ENCODE assay signal across 27 mouse cellular contexts in the genomic region with DNA sequence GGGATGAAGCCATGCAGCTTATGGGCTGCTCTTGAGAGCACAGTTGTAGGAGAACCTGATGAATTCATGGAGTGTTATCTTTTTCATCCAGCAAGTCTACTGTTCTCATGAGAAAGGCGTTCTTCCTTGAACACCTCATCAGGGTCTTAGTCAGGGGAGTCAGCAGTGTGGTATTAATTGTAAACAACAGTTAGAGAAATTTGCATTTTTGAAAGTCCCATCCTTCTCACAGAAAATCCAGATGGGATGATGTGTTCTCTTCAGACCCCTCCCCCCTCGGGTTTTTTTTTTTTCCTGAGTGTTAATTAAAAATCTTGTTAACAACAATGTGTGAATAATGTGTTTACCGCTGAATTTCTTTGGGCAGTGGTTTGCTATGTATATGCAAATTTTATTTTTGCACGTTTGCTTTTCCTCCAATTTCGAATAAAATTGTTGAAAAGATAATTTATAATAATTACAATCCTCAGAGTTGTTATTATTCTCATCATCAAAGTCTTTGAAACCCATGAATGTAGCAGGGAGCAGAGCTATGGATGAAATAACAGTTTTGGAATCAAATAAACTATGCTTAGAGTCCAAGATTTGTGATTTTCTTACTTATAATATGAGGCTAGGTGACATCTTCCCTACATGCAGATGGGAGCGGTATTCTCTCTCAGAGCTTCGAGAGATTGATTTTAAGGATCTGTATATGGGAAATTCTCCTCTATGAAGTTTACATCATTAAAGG.
"Had no signal": no experiment of that assay in that cellular context is flagged by ENCODE, and none has a peak within 500 bp of the region (broad histone marks: within the 10 kb centered on the region; RNA-seq: fewer than 3 reads in every experiment).

No protein-coding gene starts in this region.

- H3K4me3 ChIP-seq: heart, adult 2 months; heart, embryonic 13.5 days; heart, embryonic 15.5 days; hindbrain, embryonic 13.5 days; hindbrain, embryonic 15.5 days; kidney, embryonic 15.5 days; limb, embryonic 13.5 days; limb, embryonic 15.5 days; liver, embryonic 12.5 days had no signal

- ATAC-seq: hindbrain, postnatal 0 days; intestine, embryonic 16.5 days; liver, embryonic 12.5 days had no signal

- H3K9ac ChIP-seq: heart, embryonic 13.5 days; heart, embryonic 15.5 days; hindbrain, embryonic 13.5 days; hindbrain, embryonic 15.5 days; kidney, embryonic 15.5 days; limb, embryonic 13.5 days; limb, embryonic 15.5 days; liver, embryonic 12.5 days; liver, embryonic 14.5 days had no signal

- H3K27me3 ChIP-seq: heart, embryonic 13.5 days; heart, embryonic 15.5 days; hindbrain, embryonic 13.5 days; hindbrain, embryonic 15.5 days; kidney, embryonic 15.5 days; limb, embryonic 13.5 days; limb, embryonic 15.5 days; liver, embryonic 12.5 days had no signal

- H3K4me1 ChIP-seq: heart, embryonic 13.5 days; heart, embryonic 15.5 days; hindbrain, embryonic 13.5 days; hindbrain, embryonic 15.5 days; limb, embryonic 13.5 days; liver, embryonic 12.5 days had no signal

- H3K9me3 ChIP-seq: heart, embryonic 15.5 days; hindbrain, embryonic 13.5 days; hindbrain, embryonic 15.5 days; kidney, embryonic 15.5 days; limb, embryonic 15.5 days; liver, embryonic 12.5 days had no signal

- H3K36me3 ChIP-seq: heart, embryonic 13.5 days; heart, embryonic 15.5 days; hindbrain, embryonic 13.5 days; hindbrain, embryonic 15.5 days; kidney, embryonic 15.5 days; limb, embryonic 13.5 days; limb, embryonic 15.5 days; liver, embryonic 12.5 days had no signal

- H3K4me2 ChIP-seq: heart, embryonic 11.5 days; heart, embryonic 13.5 days; heart, embryonic 15.5 days; hindbrain, embryonic 13.5 days; hindbrain, embryonic 15.5 days; kidney, embryonic 15.5 days; limb, embryonic 13.5 days; limb, embryonic 15.5 days; liver, embryonic 12.5 days had no signal

- H3K27ac ChIP-seq: heart, adult 2 months; heart, embryonic 13.5 days; heart, embryonic 15.5 days; hindbrain, embryonic 13.5 days; hindbrain, embryonic 15.5 days; hindbrain, postnatal 0 days; kidney, embryonic 15.5 days; kidney, postnatal 0 days; limb, embryonic 13.5 days; limb, embryonic 15.5 days; liver, embryonic 12.5 days; liver, embryonic 14.5 days had no signal

- DNase-seq: gastrocnemius, postnatal 14 days; gastrocnemius, postnatal 36 days; heart, adult 11 months; heart, adult 2 months; heart, postnatal 14 days; heart, postnatal 36 days; kidney, adult 11 months; kidney, adult 2 months; kidney, adult 9 months; kidney, postnatal 14 days; kidney, postnatal 36 days; layer of hippocampus, adult 9-11 months; layer of hippocampus, postnatal 36 days; left cerebral cortex, postnatal 4 days had no signal
